Mouse (Mus musculus) left cerebral cortex, adult 9 months (tissue): ENCODE measurements around the gene Mnt.

Source experiments
- DNase-seq, 2 experiments: peaks; one replicate each; pipeline ENCODE4 v3.0.0; 2022; ENCODE audit warnings: low spot score in 2 of 2

The Mnt gene

DNA sequence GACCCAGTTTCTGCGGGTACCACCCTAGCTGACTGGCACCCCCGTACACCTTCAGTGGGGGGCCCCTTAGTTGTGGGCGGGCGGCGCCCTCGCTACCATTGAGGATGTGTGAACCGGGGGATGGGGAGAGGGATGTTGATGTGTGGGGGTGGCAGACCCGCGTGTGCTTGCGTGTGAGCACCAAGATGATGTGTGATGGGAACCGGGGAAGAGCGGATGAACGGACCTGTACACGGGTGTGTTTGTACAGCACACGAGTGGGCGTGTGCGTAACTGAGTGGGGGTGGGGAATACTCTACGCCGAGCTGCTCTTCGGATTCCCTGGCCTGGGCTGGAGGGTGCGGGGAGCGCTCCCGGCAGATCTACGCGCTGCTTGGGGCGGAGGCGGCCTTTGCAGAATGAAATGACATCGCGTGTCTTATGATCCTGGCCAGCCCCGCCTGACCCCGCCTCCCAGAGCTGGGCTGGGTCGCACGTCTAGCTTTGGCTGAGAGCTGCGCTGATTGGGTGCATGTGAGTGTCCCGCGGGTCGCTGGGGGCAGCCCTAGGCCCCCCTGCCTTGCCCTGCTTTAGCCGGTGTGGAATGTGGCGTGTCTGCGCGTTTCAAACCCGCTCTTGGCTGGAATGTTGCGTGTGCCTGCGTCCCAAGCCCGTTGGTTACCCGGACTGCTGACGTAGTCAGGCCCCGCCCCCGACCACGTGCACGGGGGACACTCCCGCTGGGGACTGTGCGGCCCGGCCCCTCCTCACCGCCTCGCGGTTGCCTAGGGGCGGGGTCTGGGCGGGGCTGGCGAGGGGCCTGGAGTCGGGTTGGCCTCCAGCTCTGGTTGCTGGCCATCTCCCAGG lies 1.1 kb downstream of the Mnt start:
- DNase-seq, result peak; percentile 95 to 97

DNA sequence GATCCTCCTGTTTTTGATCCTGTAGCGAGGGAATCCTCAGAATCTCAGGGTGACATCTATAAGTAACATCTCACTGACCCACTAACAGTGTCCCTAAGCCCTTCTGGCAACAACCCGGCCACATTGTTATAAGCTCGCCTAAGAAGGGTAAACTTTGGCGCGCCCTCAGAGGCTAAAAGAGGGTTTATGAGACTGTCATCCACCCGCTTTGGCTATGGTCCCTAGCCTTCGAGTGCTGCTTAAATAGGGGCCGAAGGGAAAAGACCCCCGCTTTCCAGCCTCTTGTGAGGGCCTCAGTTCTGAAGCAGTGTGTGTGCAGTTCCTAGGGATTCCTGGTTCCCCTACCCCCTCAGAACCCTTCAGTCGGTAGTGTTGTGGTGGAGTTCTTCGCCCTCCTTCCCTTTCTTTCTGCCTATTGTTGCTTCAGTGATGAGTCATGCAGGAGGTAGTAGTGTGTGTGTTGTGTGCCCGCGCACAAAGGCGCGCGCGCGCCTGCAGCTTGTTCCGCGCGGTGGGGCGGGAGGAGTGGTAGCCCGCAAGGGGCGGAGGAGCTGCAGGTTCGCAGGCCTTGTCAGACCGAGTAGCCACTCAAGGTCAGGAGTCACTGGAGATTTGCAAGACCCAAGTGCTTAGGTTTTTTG lies 1.9 kb downstream of the Mnt start:
- DNase-seq, result peak in 1 of 2 experiments; percentile 69

DNA sequence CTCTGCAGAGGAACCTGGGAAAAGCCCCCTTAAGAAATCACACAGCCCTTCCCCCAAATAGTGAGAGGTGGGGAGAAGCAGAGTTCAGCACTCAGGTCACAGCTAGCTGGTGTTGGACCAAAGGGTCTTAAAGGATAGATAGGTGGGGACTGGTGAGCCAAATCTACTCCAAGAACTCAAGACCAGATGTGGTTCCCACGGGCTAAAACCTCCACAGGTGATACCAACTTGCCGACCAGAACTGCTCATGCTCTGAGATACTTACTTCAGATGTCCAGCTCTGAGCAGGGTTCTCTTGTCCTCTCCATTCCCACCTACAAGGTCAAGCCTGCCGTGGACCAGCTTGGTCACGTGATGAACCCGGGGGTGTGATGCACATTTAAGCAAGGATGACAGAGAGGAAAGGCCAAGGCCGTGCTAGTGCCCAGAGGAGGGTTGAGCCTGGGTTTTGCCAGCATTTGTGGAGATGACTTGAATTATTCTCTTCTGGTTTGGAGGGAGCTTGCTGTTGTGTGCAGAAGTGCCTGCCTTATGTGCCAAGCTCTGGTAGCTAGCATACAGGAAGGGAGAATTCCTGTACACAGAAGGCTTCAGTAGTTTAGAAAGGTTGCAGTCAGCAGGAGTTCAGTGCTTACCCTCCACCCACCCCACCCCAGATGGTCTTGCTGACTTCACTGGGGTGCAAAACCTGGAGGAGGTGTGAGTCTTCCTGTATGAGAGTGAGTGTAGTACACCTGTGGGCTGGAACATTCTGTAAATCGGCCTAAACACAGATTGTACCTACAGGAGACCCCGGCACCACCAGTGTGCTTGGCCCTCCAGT lies 3.0 kb downstream of the Mnt start:
- no peak for DNase-seq

DNA sequence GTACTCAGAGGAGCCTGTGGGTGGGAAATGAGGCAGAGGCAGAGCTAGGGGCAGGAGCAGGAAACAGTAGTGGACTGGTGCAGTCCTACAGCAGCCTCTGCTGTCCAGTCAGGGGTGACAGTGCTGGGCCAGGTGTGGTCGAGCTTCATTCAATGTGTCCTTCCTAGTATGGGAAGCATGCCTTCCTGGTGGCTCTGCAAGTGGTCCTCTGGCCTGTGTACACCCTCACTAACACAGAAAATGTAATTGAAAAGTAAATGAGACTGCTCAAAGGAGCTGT lies 3.6 kb downstream of the Mnt start:
- no peak for DNase-seq

- no peak for DNase-seq
Observed at GRCm38 (mm10) chr11:74834650-74835277, 4.0 kb downstream of the Mnt start.

DNA sequence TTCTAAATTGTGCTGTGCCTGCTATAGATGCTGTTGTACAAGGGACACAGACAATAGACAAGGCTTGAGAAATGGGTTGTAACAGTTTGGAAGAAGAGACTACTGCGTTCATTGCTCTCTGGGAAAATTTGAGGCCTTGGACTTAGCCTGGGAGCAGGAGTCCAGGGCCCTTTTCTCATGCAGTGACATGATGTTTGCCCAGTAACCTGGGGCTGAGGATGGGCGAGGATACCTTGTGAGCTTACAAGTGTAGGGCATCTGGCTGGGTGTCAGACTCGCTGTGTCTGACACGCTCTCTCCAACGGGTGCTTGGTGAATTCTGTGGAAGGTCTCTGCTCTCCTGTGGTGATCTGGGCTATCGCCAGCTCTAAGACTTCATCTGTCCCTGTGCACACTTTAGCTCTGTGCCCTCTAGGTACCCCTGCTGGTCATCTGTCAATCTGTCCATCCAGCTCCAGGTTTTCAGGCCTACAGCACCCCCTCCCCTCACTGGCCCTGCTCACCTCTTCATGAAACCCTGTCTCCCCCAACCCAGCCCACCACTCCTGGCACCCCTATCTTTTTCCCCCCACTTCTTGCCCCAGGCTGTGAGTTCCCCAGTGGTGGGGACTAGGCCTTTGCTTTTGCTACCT lies 5.0 kb downstream of the Mnt start:
- no peak for DNase-seq

GRCm38 (mm10) chr11:74836225-74837055 lies 5.7 kb downstream of the Mnt start:
- no peak for DNase-seq

DNA sequence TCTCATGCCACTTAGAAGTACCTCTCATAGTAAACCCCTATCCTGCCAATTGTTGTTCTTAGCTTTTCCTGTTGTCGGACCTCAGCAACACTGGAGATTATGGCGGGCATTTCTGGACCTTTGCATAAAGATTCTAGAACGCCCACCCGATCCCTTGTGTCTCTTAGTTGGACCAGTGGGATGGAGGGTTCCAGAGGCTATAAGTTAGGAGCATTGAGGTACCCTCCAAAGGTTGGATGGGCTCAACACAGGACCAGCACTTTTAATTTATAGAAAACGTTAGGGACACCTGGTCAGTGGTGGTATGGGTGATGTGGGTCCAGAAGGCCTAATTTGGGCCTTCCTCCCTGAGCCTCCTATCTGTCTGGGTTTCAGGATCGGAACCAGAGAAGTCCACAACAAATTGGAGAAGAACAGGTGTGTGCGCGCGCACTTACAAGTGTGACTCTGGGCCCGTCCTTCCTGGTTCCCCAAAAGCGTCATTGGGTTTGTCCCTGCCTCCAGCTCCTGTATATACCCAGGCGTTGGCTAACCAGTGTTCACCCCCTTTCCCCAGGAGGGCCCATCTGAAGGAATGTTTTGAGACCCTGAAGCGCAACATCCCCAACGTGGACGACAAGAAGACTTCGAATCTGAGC lies 6.5 kb downstream of the Mnt start:
- no peak for DNase-seq

- DNase-seq, result peak; percentile 84 to 94
Observed at GRCm38 (mm10) chr11:74837694-74838431, 7.1 kb downstream of the Mnt start.

- DNase-seq, result peak; percentile 85 to 91
Observed at GRCm38 (mm10) chr11:74838441-74838840, 7.7 kb downstream of the Mnt start.

DNA sequence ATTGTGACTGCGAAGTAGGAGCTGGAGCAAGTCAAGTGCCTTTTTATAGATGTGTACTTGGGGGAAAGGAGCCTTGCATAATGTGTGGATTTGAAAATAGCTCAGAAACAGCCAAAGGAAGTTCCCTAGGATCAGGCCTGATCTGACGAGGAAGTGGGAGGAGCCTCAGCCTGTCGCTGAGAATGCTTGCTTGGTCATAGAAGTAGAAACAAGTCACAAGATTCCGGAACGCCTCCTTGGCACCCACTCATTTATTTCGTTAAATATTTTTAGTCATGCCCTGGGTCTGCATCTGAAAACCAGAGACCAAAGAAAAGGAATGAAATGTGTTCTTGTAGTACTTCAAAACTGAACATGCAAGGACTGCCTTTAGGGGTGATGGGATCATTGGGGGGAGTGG lies 8.3 kb downstream of the Mnt start:
- peak; percentile 71 to 81 for DNase-seq

DNA sequence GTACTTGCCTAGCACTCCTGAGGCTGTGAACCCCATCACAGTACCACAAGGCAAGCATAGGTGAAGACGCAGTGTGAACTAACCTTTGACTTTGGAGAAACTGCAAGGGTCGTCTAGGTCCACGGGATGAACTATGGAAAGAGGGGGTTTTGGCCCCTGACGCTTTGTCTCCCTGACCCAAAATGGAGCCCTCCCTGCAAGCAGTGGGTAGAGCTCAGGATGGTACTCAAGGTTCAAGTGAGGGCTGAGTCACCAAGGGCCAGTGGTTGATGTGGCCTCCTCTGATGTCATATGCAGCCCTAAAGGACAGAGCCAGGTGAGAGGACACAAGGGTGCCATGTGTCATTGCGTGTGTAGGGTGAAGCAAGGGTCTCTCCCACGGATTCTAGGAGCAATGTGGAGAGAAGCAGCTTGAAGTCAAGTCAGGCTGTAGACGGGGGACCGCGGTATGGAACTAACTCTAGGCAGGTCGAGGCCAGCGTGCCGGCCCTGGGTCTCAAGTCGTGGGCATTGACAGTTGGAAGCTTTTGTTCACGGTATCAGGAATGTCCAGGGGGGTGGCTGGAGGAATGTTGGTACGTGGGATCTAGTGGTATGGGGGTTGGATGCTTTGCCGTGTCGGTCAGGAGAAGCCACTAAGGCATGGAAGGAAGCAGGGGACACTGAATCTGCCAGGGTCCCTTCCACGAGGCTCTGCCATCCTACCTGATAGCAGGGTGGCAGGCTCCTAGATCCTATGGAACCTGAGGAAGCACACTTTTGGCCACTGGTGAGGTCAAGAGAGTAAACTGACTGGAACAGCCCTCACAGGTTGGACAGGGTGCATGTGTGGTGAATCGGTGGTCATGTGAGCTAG lies 9.4 kb downstream of the Mnt start:
- DNase-seq, result no peak

DNA sequence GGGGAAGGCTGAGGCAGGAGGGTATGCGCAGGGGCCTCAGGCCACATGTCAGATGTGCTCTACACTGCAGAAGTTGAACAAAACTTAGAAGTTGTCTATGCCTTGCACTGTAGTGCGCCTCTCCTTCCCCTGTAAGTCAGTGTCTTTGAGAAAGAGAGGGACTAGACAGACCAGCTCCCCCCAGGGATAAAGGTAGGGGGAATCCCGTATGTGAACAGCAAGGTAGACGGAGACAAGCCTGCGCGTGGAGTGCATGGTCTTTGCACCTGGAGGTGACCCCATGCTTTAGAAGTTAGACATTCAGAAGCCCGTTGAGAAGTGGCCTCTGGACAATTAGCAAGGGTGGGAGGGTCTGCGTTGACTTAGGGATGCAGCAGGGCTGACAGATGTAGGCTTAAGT lies 10.0 kb downstream of the Mnt start:
- DNase-seq, result no peak

DNA sequence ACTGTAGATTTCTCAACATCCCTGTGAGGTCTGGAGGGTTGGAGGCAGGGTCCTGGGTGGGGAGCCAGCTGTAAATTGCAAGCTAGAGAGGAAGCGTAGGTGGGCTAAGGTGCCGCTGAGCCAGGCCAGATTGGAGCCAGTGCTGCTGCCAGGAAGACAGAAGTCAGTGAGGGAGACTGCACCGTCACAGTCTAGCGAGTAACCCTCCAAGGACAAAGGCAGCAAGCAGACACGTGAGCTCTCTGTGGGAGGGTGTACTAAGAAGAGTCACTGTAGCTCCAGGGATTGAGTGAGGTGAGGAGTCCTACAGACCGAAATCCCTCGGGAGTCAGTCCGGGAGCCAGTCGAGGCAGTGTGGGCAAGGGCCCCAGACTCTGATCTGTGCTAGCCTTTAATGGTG lies 10.6 kb downstream of the Mnt start:
- no peak for DNase-seq

- no peak for DNase-seq
Observed at GRCm38 (mm10) chr11:74842045-74842444, 11.3 kb downstream of the Mnt start.

GRCm38 (mm10) chr11:74842656-74843434 lies 12.1 kb downstream of the Mnt start:
- DNase-seq, result no peak

GRCm38 (mm10) chr11:74843435-74843714 lies 12.7 kb downstream of the Mnt start:
- DNase-seq, result no peak

GRCm38 (mm10) chr11:74843761-74844160 lies 13.0 kb downstream of the Mnt start:
- DNase-seq, result no peak
